ENCODE assay signal across 1 mouse cellular context in genomic region chr7:122020273-122020666, GRCm38 (mm10).
TF ChIP-seq lines count a peak whose summit lies in the region.

No protein-coding gene starts in this region.

TF ChIP-seq in MEL, 35 proteins besides CTCF, POLR2A, EP300 and RAD21 (continued from another document):
- TF ChIP-seq USF1 (IDR thresholded peaks at IDR 0.05; ENCODE audit: low read depth, low read length), result no peak
- TF ChIP-seq USF2 (IDR thresholded peaks at IDR 0.05; ENCODE audit: borderline replicate concordance in 1 of 2, insufficient read depth in 1 of 2, low read depth in 1 of 2, low read length in 2 of 2), result no peak
- no peak for TF ChIP-seq POLR2AphosphoS2 (IDR thresholded peaks at IDR 0.05; ENCODE audit: low read length)
